Mouse (Mus musculus) urinary bladder, adult 18-20 months (tissue): ENCODE measurements at regions not wholly inside any gene's neighbourhood (a gene's known extent, or its start where the extent isn't known, plus 50 kb on each side); places are given as distances from the start of the nearest gene placed in this dataset.

Experiments used
- DNase-seq, 2 experiments: peaks; one replicate each; pipeline ENCODE4 v3.0.0; 2022; ENCODE audit warnings: low spot score in 2 of 2, mixed read lengths in 2 of 2

GRCm38 (mm10) chr7:40422125-40422524 lies 476.0 kb upstream of the Vstm2b start:
- DNase-seq, result no peak

- no peak for DNase-seq
Observed at GRCm38 (mm10) chr7:40429416-40429815, 468.7 kb upstream of the Vstm2b start.

DNA sequence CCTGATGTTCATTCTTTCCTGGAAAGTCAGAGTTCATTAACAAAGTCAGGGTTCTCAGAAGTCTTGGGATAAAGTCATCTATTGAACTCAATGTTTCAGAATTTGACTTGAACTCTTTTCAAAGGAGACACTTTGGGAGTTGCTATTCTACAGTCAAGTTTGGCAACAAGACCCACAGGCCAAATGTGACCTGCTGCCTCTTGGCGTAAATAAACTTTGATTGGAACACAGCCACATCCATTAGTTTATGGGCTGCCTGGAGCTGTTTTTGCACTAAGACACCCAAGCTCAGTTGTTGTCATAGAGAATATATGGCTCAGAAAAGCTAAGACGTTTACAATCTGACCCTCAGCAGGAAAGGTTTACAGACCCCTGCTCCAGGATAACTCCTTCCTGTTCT lies 464.2 kb upstream of the Vstm2b start:
- DNase-seq, result peak in 1 of 2 experiments; percentile 13

DNA sequence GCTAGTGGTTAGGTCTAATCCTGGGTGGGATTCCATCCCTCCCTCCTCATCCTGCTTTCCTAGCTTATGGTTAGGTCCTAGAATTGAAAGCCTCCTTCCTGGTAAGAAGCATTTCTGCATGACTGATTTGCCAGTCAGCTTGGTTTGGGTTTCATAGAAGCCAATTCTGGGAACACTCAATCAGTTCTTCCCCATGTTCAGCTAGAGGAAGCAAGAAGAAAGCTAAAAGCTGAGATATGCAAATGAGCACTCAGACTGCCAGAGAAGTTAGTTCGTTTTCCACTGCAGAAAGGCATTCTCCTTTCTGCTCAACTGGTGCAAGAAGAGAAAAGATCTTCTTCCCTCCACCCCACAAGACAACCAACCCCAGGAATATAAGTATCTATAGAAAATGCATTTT lies 457.0 kb upstream of the Vstm2b start:
- no peak for DNase-seq

DNA sequence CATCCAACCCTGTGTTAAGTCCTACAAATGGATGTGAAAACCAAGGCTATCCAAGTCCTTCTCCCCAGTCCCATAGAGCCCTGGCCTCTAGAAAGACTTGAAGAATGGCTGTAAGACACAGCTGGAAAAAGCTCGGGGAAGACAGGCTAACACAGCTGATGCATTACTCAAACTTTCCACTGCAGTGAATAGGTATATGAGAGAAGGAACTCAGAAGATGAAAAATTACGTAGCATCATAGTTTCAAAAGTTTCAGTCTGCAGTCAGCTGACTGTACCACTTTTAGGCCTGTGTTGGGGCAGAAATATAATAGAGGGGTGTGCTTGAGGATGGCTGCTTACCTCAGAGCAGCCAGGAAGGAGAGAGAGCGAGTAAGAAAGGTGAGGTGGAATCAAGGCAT lies 456.3 kb upstream of the Vstm2b start:
- DNase-seq, result no peak

- no peak for DNase-seq
Observed at GRCm38 (mm10) chr7:40466382-40466781, 431.7 kb upstream of the Vstm2b start.

- no peak for DNase-seq
Observed at GRCm38 (mm10) chr7:40487256-40487655, 410.9 kb upstream of the Vstm2b start.

- no peak for DNase-seq
Observed at GRCm38 (mm10) chr7:40522703-40523267, 375.3 kb upstream of the Vstm2b start.

DNA sequence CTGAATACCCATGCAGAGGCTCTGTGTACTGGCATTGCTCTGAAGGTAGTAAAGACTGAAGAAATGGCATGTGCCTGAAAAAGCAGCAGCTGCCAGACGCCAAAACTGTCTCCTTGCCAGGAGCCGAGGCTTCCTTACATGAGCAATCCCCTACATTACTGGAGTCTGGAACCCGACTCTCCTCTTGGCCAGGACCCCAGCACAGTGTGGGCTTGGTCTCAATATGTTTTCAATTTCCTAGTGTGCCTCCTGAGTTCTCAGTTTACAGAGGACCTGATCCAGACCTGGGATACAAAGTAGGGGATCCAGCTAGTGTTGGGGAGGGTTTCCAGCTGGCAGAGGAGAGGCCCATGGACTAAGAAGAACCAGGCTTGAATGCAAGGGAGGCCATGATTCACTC lies 361.5 kb upstream of the Vstm2b start:
- no peak for DNase-seq

DNA sequence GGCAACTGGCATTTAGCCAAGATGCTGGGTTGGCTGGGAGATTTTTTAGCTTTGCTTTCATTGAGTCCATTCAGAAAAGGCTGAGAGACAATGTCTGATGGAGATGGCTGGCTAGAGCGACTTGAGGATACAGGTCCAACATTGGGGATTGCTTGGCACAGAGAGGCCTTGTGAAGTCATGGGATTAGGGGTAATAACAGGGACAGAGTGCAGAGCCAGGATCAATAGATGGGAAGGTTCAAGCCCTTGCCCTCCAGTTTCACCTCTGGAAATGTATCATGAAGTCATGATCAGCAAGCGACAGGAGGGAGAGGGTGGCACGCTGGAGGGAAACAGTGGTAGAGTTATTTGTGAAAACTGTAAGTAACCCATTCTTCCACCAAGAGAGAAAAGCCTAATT lies 360.5 kb upstream of the Vstm2b start:
- DNase-seq, result no peak

DNA sequence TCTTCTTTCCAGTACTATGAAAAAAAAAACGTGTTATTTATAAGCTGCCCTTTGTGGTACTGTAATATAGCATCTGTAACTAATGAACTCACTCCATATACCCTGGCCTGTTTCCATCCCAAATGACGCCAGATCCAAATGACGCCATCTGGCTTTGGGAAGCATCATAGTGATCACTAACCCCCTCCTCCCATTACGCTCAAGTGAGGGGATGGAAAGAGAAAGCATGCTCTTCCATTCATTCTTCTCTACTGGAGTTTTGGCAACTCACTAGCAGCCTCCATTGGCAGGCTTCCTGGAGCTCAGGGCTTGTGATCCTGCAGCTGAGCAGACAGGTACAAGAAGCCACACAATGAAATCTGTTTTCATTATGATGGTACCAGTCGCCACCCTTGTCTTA lies 358.3 kb upstream of the Vstm2b start:
- DNase-seq, result no peak

DNA sequence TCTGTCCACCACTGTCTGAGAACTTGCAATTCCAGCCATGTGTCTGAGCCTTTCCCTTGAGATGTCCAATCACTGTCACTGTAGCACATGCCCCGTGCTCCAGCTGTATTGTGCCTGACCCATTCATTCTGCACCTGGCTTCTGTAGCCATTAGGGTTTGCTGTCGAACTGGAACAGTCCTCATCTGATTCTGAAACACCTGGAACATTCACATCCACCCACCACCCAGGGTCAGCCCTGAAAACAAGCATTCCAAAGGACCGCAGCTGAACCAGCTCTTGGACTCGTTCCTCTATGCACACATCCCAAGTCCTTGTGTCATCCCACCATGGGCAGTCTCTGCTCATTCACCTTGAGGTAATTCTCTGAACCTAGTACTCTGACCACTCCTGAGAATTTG lies 356.8 kb upstream of the Vstm2b start:
- no peak for DNase-seq

GRCm38 (mm10) chr7:40563447-40564118 lies 334.5 kb upstream of the Vstm2b start:
- DNase-seq, result no peak

- DNase-seq, result no peak
Observed at GRCm38 (mm10) chr7:40575971-40576370, 322.2 kb upstream of the Vstm2b start.

DNA sequence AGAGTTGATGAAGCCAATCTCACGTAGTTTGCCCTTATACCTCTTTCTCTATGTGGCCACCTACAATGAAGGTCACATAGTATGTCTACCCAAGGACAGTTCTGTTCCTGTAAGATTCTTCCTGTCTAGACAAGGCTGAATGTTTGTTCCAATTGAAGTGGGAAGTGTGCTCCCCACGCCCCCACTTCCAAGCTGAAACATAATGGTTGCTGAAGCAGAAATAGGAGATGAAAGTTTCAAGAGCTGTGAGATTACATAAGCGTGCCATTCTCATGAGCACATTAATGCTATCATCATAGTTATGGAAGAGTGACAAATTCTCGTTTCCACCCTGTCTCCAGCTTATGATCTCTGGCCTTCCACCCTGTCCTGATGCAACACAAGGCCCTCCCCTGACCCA lies 320.8 kb upstream of the Vstm2b start:
- DNase-seq, result no peak

- no peak for DNase-seq
Observed at GRCm38 (mm10) chr7:40620761-40621160, 277.4 kb upstream of the Vstm2b start.

DNA sequence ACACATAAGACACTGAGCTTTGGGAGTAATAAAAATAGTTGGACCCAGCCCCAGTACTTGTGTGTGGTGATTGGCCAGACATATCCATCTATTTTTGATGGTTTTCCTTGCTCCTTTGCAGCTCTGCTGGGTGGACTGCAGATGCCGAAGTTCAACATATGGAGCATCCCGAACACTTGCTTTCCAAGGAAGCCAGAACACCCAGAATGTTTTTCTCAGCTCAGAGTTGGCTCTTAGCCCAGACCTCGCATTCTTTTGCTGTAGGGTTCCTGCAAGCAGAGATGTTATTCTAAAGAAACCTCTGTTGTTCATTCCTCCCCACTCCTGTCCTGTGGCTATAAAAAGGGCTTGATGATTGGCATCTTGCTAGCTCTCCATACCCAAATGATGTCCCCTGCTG lies 275.3 kb upstream of the Vstm2b start:
- no peak for DNase-seq

GRCm38 (mm10) chr7:40623286-40623685 lies 274.8 kb upstream of the Vstm2b start:
- DNase-seq, result no peak

GRCm38 (mm10) chr7:40636369-40636768 lies 261.8 kb upstream of the Vstm2b start:
- no peak for DNase-seq

DNA sequence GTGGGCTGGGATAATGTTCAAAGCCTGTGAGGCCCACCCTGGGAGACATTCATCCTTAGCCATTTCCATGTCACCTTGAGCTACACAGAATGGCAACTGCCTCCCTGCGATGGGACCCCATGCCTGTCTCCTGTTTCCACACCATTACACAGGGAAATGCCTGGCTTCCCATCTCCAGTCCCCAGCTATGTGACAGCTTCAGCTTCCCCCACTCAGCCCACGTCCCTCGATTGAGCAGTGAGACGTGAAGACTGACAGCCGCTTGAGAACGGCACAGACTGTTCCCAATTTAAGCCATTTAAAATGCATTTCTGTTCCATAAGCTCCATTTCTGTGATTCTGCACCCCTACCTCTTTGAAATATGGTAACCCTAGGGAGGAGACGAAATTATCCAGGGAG lies 243.1 kb upstream of the Vstm2b start:
- no peak for DNase-seq

- no peak for DNase-seq
Observed at GRCm38 (mm10) chr7:40655391-40655790, 242.7 kb upstream of the Vstm2b start.

GRCm38 (mm10) chr7:40659662-40660061 lies 238.5 kb upstream of the Vstm2b start:
- DNase-seq, result no peak

DNA sequence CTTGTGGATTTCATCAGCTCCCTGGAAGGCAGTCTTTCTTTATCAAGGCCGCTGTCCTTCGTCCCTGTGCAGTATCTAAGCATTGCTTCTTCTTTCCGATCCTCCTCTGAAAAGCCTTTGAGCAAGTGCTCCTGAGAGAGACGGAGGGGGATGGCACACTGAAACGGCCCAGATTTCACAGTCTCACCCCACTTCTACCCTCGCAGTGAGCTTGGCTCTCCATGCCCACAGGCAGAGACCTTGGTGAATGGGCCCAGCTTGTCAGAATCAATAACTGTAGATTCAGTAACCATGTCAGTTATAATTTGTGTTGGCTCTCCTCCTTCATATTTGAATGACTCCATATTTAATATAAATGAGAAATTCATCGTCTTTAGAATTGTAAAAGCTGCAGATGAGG lies 234.3 kb upstream of the Vstm2b start:
- DNase-seq, result no peak

DNA sequence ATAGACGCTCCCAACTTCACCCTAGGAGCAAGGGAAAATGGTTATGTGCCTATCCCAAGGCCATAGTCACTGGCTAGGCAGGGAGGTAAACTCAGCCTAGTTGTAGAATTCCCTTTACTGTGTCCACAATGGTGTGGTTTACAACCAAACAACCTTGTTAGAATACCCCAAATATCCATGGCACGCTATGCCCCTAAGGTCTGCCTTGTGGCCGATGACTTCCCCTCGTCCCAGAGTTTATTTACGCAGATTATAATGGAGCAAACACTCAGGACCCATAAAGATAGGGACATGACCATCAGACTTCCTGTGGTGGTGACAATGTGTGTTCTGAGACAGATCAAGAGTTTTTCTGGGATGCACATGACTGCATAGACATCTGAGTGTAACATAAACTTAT lies 231.5 kb upstream of the Vstm2b start:
- DNase-seq, result no peak
